Mouse (Mus musculus) embryo, embryonic 10 days (tissue): Measurements from ENCODE around the gene Acot2.
"Not testable (repeated sequence)": the region's sequence is repeated elsewhere in the genome, so short reads cannot be mapped to it uniquely, and the experiment has no call there.

Source experiments
- DNase-seq: peaks from one replicate; pipeline ENCODE4 v3.0.0-alpha.2; 2015; ENCODE audit warnings: low spot score

The Acot2 gene

DNA sequence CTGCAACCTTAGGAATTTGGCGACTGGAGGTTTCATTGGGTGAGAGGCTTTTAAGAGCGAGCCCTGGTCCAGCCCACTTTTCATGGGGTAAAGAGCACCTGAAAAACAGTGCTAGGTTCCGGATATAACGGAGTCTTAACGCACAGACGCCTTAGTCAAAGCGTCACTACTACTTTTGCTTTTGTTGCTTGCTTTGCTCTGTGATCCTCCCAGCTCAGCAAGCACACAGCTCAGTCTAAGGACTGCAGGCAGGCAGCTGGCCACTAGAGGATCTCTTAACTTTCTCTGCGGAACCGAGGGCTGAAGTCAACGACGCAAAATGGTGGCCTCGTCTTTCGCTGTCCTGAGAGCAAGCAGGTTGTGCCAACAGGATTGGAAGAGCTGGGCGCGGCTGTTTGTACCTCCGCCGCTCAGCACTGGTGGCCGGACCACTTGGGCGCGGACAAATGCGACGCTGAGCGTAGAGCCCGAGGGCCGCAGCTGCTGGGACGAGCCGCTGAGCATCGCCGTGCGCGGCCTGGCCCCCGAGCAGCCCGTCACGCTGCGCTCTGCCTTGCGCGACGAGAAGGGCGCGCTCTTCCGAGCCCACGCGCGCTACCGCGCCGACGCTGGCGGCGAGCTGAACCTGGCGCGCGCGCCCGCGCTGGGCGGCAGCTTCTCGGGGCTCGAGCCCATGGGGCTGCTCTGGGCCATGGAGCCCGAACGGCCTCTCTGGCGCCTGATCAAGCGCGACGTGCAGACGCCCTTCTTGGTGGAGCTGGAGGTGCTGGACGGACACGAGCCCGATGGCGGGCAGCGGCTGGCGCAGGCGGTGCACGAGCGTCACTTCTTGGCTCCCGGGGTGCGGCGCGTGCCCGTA, at the start of gene Acot2:
Gene Acot2, plus strand, starts transcription at position 279 of the 859 bp plus-strand sequence.
- DNase-seq, result peak; percentile 91

DNA sequence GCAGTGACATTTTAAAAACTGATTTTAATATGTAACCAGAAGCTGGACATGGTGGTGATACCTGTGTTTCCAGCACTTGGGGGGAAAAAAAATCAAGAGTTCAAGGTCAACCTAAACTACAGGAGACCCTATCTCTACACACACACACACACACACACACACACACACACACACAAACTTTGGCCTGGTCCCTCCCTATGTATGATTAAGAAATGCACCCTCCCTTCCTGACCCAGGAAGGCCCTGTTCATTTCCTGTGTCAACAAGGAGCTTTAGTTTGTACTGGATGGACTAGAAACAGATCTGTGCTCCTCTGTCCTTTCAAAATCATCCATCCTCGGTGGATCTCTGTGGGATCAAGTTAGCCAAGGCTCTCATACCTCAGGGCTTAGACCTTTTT, 49.1 kb upstream of the Acot2 start:
- DNase-seq, result not testable (repeated sequence)

DNA sequence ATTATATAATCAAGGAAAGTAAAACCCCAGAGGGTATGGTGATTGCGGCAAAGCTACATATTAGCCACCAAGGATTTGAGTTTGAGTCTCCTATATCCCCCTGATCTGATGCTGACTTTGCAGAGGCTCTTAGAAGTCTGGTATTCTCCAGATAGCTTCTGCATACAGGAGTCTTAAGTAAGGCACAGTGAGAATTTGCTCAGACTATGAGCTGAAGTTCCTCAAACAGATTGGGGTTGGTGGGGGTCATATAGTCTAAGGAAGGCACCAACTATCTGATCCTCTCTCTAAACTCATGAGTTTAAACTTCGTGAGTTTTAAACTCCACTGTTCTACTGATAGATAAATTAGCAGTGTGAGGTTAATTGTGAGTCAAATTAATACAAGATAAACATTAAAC, 48.3 kb upstream of the Acot2 start:
- no peak for DNase-seq

DNA sequence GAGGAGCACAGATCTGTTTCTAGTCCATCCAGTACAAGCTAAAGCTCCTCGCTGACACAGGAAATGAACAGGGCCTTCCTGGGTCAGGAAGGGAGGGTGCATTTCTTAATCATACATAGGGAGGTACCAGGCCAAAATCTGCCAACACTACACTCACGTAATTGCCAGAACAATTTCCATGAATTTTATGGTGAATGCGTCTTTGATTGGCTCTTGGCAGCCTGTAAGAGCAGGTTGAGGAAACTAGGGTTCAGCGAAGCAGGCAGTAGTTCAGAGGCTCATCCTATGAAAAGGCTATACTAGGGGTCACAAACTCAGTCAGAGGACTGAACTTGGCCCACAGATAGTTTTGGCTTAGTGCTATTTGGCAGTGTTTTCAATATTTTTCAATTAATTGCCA, 47.6 kb upstream of the Acot2 start:
- no peak for DNase-seq

DNA sequence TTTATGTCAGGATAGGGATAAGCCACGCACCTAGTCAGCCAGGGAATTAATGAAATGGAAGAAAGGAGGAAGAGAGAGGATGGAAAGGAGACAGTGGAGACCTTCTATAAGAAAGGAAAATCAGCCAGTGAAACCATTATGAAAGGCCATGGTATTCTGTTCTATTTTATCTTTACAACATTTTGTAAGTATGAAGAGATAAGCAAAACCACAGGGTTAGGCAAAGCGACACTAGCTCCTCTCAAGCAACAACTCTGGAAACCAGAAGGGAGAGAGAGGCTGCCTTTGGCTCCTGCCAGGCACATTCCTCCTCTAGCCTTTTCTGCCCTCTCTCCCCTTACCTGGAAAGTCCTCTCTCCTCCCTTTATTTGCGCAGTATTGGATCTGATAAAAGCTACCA, 45.7 kb upstream of the Acot2 start:
- no peak for DNase-seq

DNA sequence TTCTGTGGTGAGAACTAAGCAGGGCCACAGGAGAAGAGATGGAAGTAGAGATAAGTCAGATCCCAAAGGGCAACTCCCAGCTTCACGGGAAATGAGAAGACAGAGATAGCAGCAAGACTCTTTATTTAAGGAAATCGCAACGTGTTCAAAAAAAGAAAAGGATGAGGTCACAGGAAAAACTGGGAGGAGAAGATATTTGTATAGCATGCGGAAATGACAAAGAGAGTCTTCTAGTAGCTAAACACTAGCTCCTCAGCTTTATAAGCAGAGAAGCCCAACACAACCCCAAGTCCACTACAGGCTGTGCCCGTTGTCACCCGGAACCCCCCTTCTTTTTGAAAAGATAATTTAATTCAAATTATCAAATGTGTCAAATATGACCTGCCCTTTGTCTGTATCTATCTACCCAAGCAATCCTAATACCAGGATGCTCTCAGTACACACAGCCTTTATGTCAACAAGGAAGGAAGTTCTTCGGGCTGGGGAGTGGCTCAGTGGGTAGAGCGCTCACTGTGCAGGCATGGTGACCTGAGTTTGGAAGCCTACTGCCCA, 40.3 kb upstream of the Acot2 start:
- DNase-seq, result no peak

DNA sequence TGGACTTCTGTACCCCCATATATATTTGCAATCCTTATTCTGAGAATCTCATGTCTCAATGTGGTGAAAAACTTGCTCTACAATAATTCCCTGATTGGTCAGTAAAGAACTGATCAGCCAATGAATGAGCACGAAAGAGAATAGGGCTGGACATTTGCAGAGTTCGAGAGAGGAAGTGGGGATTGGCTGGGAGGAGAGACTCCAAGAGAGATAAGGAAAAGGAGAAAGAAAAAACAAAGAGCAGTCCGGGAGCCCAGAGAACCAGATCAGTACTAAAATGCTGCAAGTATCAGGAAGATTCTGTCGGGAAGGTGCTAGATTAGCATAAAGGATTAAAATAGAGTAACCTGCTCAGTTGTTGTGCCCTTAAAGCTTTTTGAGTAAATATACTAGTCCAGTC, 38.6 kb upstream of the Acot2 start:
- no peak for DNase-seq

DNA sequence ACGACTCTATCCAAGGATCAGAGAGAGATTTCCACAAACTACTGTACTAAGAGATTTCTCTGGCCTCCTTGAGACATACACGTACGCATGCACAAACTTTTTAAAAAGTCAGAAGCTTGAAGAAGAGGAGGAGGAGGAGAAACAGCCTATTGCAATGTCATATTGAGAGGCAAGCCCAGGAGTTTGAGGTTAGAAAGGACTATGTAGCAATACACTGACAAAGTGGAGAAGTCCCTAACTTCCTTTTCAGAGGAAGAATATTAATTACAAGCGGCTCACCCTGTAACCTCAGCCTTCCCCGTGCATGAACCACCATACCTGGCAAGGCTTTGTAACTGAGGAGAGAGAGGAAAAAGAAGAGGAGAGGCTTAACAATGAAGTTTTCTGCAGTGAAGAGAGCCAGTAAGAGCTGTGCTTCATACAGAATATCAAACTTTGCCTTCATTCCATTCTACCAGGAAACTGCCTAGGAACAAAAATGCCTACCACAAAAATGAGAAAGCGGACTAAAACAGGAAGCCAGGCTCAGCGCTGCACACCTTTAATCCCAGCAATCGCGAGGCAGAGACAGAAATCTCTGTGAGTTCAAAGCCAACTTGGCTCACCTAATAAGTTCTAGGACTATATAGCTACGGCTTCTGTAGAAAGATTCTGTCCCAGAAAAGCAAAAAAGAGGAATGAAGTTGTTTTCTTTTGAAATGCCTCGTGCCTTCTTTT, 37.7 kb upstream of the Acot2 start:
- DNase-seq, result no peak

DNA sequence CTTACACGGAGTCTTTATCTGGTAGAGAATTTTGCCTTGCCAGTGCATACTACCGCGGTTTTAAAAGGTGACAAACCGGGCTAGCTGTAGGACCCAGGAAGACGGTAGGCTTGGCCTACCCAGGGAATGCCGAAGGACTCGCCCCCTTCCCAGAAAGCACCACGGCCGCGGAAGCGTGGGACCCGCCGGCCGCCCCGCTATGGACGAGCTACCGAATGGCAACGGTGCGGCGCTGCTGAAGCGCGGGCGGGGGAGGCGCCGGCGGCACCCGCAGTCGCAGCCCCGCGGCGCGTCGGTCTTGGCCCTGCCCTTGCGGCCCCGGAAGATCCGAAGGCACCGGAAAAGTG, 37.2 kb upstream of the Acot2 start, which contains the start of gene Riox1:
Gene Riox1, plus strand, starts transcription at position 116 of the 347 bp plus-strand sequence.
- DNase-seq, result peak; percentile 92

DNA sequence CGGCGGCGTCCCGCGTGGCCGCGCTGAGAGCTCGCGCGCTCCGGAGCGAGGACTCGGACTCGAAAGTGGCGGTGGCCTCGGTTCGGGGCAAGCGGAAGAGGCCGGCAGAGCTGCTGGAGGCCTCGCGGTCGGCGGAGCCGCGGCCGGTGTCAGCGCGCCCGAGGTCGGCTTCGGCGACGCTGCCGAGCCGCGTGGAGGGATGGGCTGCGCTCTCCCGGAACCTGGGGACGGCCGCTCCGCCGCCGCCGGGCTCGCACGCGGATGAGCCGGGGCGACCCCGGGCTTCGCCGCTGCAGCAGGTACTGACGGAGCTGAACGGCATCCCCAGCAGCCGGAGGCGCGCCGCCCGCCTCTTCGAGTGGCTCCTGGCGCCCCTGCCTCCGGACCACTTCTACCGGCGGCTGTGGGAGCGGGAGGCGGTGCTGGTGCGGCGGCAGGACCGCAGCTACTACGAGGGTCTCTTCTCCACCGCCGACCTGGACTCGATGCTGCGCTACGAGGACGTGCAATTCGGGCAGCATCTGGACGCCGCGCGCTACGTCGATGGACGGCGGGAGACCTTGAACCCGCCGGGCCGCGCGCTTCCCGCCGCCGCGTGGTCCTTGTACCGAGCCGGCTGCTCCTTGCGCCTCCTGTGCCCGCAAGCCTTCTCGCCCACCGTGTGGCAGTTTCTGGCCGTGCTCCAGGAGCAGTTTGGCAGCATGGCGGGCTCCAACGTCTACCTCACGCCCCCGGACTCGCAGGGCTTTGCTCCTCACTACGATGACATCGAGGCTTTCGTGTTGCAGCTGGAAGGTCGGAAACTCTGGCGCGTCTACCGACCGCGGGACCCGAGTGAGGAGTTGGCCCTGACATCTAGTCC, 36.6 kb upstream of the Acot2 start:
- DNase-seq, result peak; percentile 67

DNA sequence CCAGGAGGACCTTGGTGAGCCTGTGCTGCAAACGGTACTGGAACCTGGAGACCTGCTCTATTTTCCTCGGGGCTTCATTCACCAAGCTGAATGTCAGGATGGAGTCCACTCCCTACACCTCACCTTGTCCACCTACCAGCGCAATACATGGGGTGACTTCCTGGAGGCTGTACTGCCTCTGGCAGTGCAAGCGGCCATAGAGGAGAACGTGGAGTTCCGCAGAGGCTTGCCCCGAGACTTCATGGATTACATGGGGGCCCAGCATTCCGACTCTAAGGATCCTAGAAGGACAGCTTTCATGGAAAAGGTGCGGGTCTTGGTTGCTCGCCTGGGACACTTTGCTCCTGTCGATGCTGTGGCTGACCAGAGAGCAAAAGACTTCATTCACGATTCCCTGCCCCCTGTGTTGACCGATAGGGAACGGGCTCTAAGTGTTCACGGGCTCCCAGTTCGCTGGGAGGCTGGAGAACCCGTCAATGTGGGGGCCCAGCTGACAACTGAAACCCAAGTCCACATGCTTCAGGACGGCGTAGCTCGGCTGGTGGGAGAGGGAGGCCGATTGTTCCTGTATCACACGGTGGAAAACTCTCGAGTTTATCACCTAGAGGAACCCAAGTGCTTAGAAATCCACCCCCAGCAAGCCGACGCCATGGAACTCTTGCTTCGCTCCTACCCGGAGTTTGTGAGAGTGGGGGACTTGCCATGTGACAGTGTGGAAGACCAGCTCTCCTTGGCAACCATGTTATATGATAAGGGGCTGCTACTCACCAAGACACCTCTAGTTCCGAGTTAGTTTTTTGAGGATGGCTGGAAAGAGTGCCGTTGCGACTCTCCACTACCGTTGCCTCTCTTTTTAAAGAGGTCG, 35.7 kb upstream of the Acot2 start:
- no peak for DNase-seq

DNA sequence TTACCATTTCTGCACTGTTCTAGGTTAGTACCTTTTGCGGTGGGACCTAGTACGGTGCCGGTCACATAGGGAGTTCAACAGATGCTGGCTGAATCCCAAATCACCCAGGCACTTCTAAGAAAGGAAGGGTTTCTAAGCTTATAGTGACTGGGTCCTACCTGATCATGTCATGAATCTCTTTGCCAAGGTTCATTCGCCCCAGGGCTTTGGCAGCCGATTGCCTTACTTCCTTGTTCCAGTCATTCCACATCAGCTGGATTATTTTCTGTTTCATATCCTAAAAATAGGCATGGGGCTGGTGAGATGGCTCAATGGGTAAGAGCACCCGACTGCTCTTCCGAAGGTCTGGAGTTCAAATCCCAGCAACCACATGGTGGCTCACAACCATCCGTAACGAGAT, 29.4 kb upstream of the Acot2 start:
- no peak for DNase-seq

DNA sequence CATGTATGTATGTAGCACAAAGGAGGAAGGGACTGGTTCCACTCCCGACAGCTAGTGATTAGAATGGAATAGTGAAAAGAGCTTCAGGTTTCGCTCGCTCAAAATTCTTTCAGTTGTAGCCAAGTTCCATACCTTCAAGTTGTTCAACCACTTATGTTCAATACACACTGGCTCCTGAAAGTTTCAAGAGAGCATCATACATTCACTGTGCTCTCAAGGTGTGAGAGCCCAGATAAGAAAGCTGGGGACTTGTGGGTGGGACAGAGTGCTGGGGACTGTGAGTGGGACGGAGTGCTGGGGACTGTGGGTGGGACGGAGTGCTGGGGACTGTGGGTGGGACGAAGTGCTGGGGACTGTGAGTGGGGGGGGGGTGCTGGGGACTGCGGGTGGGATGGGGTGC, 22.4 kb upstream of the Acot2 start:
- DNase-seq, result no peak

DNA sequence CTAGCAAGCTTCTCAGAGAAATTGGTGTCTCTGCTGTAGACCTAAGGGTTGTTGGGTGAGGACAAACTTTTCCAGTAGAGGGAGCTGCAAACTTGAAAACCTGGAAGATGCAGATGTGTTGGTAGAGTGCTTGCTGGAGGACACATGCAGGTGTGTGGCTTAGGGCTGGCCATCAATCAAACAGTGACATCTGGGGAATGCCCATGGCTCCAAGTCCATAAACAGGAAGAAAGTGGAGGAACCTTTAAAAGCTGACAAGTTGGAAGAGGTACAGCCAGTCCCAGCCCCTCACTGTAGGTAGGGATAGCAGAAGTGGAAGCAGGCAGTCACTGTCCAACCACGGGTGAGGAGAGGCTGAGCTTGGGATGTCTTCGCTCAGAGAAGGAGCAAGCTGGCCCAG, 15.5 kb upstream of the Acot2 start:
- peak; percentile 56 for DNase-seq

DNA sequence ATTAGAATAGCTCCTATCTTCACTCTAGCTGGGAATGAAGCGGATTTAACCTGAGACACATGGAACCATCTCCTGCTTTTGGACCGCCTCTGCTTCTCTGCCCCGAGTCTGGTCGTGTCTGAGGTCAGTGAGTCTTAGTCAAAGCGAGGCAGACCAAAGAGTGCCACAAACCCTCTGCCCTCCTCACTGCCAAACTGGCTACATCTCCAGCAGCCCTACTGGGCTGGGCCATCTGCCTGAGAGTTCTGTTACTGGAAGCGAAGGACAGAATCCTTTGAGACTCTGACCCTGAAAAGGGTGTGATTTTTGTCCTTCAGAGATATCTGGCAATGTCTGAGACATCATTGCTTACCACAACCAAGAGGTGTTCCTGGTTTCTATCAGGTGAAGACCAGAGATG, 8.8 kb upstream of the Acot2 start:
- DNase-seq, result no peak

DNA sequence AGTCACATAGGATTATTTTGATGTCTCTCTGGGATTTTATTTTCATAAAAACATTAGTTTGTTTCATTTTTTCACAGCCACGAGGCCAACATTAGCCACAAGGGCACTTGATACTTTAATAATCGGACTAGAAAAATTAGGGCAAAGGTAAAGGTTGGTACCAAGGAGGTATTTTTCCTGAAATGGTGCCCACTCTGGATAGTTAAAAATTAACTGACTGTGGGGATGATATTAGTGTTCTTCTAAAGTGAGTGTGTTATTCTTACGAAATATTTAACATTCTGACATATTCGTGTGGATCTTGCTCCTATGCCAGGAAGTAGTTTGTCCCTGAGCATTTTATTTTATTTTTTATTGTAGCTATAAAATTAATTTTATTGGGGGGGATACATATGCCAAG, 6.0 kb upstream of the Acot2 start:
- no peak for DNase-seq

DNA sequence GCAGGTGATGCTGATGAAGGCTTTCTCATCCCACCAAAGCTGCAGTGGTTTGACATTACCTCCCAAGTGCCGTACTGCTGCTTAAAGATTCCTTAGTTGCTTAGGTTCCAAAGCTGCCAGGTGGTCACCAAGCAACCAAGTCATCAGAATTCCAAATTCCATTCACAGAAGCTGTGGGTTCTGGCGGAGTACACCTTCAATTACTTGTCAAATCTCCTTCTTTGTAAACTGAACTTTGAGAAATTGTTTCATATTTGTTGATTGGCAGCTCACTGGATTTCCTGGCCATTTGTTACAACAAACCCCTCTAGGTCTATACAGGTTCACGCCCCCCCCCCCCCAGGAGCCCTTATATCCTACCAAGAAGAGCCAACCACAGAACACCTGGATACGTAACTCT, 2.9 kb upstream of the Acot2 start, which contains the start of gene Heatr4:
Gene Heatr4, minus strand, starts transcription at position 101 of the 400 bp plus-strand sequence.
- DNase-seq, result no peak

DNA sequence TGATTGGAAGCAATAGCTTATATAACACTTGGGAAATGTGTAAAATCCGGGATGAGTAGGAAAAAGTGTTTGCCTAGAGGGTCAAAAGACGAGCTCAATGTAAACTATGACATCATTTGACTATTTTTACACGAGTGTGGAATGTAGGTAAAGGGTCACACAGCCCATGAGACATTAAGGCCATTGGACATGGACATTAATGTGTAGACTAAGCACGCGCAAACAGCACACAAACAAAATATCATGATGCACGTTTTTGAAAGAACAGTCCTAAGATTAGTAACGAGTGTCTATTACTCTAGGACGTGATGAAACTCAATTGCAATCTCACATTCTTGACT, 449 bp upstream of the Acot2 start:
- peak; percentile 11 for DNase-seq

DNA sequence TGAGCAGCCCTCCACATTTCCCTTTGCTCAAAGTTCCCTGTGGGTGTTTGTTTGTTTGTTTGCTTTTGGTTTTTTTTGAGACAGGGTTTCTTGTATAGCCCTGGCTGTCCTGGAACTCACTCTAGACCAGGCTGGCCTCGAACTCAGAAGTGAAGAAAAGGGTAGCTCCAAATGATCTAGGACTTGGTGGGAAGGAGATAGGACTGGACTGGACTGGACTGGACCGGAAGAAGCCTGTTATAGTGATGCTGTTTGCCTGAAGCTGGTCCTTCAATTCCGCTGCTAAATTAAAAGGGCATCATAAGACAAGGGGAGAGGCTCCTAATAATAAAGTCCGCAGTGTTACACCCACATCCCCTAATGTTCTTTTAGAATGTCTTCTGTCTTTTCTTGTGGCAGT, 822 bp downstream of the Acot2 start:
- DNase-seq, result peak; percentile 13

DNA sequence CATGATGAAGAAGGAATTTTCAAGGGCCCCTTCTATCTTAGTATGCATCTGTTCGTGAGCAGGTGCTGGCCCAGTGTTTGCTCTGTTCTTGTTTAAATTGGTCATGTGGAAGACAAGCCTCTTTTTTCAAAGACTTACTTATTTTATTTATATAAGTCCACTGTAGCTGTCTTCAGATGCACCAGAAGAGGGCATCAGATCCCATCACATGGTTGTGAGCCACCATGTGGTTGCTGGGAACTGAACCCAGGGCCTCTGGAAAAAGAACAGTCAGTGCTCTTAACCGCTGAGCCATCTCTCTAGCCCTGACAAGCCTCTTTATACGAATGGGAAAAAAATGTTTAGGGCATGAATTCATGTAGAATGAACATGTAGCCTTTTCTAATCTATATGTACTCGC, 1.7 kb downstream of the Acot2 start:
- no peak for DNase-seq

DNA sequence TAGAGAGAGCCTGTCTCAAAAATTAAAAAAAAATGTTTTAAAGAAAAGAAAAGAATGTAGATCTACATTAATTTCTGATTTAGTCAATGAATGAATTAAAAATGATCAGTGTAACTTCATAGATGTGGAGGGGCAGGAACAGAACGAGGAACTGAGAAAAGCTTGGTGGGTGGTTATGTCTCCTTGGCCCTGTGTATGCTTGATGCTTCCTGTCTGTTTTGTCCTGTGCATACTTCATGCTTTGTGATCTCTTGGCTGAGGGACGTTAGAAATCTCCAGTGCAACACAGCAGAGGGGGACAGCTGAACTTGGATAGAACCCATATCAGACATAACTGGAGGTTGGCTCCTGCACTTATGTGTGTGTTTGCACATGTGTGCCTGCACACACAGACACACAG, 9.6 kb downstream of the Acot2 start:
- no peak for DNase-seq
